Mouse (Mus musculus) central nervous system, embryonic 18 days (tissue): ENCODE results near the gene Cyp11a1. TPM values are rescaled to one million over a fixed set of nuclear protein-coding genes. Genes with fewer than 3 reads are reported as not detected.

Experiments
- polyA plus RNA-seq: library from polyadenylated mRNA; depleted of rRNA; stranded (reverse); fragments of >200 nt; gene quantifications from 2 replicates; pipeline ENCODE4 v1.2.3, GENCODE M21; 2012; rRNA removed

Gene Cyp11a1
- 0.75 and 1.3 TPM in 2 replicates for polyA plus RNA-seq

GRCm38 (mm10) chr9:58005753-58006461, at the start of gene Cyp11a1:
Cyp11a1 (plus strand) TSS chr9:58006411.

GRCm38 (mm10) chr9:58063531-58063930, 57.3 kb downstream of the Cyp11a1 start, which contains the start of gene Stra6:
Stra6 (plus strand) TSS chr9:58063788.

Other genes with a start within 250 kb of the Cyp11a1 start
- gene Clk3, start 240.6 kb upstream of the Cyp11a1 start, polyA plus RNA-seq, result 144 and 147 TPM in 2 replicates
- gene Arid3b, start 169.6 kb upstream of the Cyp11a1 start, polyA plus RNA-seq, result 9.0 TPM in 2 replicates
- 102 and 112 TPM in 2 replicates for gene Ubl7, start 95.4 kb upstream of the Cyp11a1 start, polyA plus RNA-seq
- gene Sema7a, start 66.3 kb upstream of the Cyp11a1 start, polyA plus RNA-seq, result 62.7 and 63.6 TPM in 2 replicates
- gene Stra6, start 57.4 kb downstream of the Cyp11a1 start, polyA plus RNA-seq, result 7.5 and 9.7 TPM in 2 replicates
- gene Ccdc33, start 112.4 kb downstream of the Cyp11a1 start, polyA plus RNA-seq, result 0.53 and 1.4 TPM in 2 replicates
- gene Islr, start 197.9 kb downstream of the Cyp11a1 start, polyA plus RNA-seq, result 44.4 and 54.4 TPM in 2 replicates
- gene Islr2, start 197.9 kb downstream of the Cyp11a1 start, polyA plus RNA-seq, result 270 and 355 TPM in 2 replicates
- 5.6 and 5.8 TPM in 2 replicates for gene Pml, start 243.4 kb downstream of the Cyp11a1 start, polyA plus RNA-seq
- 150 and 152 TPM in 2 replicates for gene Stoml1, start 246.8 kb downstream of the Cyp11a1 start, polyA plus RNA-seq